Mouse (Mus musculus): ENCODE data around the gene Iars2. TPM values are rescaled to one million over a fixed set of nuclear protein-coding genes. Genes with fewer than 3 reads are reported as not detected.

Gene Iars2
- total and polyA plus RNA-seq, 3 experiments, result 35.2 to 80.0 (median 71.5) TPM

- Histone ChIP-seq H3K27ac (no peak overlapping the region), H3K4me1 (ENCODE audit: control insufficient read depth, insufficient read depth, low read length) (no peaks in the 10 kb centered on the region), H3K4me3 (no peak overlapping the region), H3K36me3 (ENCODE audit: control insufficient read depth, insufficient read depth, low read length) (no peaks in the 10 kb centered on the region), H3K27me3 (ENCODE audit: control insufficient read depth, insufficient read depth, low read length) (no peaks in the 10 kb centered on the region), H3K9ac (ENCODE audit: low read depth, low read length) (no peak overlapping the region), H3K79me2 (replicated peaks; ENCODE audit: control insufficient read depth, insufficient read depth, low read length) (no peaks in the 10 kb centered on the region)
- 92% methylated on average over 7 of the region's 7 CpGs for WGBS
- no peak for TF ChIP-seq POLR2A (IDR thresholded peaks at IDR 0.05; ENCODE audit: insufficient read depth, low read depth, low read length)
- no peak for TF ChIP-seq EP300 (IDR thresholded peaks at IDR 0.05; ENCODE audit: insufficient read depth, low read depth, low read length)
- TF ChIP-seq CTCF (IDR thresholded peaks at IDR 0.05), result no peak
- DNase-seq, result no peak
- intact Hi-C loops (cut with DNase I), result no loop called here
These were observed 83.7 kb downstream of the Iars2 start for GRCm38 (mm10) chr1:185245456-185245855.

DNA sequence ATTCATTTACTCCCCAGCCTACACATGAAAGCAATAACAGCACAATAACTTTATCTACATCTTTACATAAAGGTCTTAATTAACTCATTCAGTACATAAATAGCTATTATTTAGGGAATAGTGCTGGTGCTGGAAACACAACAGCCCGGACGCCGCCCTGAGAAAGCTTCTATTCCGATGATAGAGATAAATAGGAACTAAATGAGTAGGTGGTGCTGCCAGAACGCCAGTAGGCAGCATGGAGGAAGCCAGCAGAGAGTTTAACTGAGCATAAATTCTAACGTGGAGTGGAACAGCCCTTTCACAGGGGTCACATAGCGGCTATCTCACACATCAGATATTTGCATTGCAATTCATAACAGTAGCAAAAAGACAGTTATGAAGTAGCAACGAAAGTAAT lies 86.2 kb downstream of the Iars2 start:
- no peak for TF ChIP-seq CTCF (IDR thresholded peaks at IDR 0.05)
- no peak for TF ChIP-seq EP300 (IDR thresholded peaks at IDR 0.05; ENCODE audit: insufficient read depth, low read depth, low read length)
- TF ChIP-seq POLR2A (IDR thresholded peaks at IDR 0.05; ENCODE audit: insufficient read depth, low read depth, low read length), result no peak
- H3K36me3 ChIP-seq (ENCODE audit: control insufficient read depth, insufficient read depth, low read length), result no peaks in the 10 kb centered on the region
- H3K4me1 ChIP-seq (ENCODE audit: control insufficient read depth, insufficient read depth, low read length), result no peaks in the 10 kb centered on the region
- no peaks in the 10 kb centered on the region for H3K79me2 ChIP-seq (replicated peaks; ENCODE audit: control insufficient read depth, insufficient read depth, low read length)
- no peak for DNase-seq
- WGBS, result 86% methylated on average over 8 of the region's 8 CpGs
- H3K4me3 ChIP-seq, result no peak overlapping the region
- H3K27me3 ChIP-seq (ENCODE audit: control insufficient read depth, insufficient read depth, low read length), result no peaks in the 10 kb centered on the region
- no peak overlapping the region for H3K9ac ChIP-seq (ENCODE audit: low read depth, low read length)
- no peak overlapping the region for H3K27ac ChIP-seq
- intact Hi-C loops (cut with DNase I), result no loop called here

- no peak overlapping the region for H3K27ac ChIP-seq
- H3K36me3 ChIP-seq (ENCODE audit: control insufficient read depth, insufficient read depth, low read length), result no peaks in the 10 kb centered on the region
- TF ChIP-seq EP300 (IDR thresholded peaks at IDR 0.05; ENCODE audit: insufficient read depth, low read depth, low read length), result no peak
- peak; percentile 31; the same call in 1 of the 2 replicates for TF ChIP-seq CTCF (IDR thresholded peaks at IDR 0.05)
- TF ChIP-seq POLR2A (IDR thresholded peaks at IDR 0.05; ENCODE audit: insufficient read depth, low read depth, low read length), result no peak
These were observed 92.7 kb downstream of the Iars2 start for GRCm38 (mm10) chr1:185236530-185236929.

DNA sequence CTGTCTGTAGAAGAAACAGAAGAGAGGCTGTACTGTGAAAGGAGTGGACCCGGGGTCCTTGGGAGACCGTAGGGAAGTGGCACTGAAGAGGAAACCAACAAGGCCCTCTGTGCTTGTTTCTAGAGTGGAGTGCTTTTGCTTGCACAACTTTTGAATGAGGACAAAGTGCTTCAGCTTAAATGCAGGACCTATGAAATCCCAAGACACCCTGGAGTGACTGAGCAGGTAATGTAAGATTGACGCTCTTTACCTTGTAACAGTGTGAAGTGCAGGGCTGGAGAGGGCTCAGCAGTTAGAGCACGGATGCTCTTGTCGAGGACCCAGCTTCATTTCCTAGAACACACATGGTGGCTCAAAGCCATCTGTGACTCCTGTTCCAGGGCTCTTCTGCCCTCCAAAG lies 93.4 kb downstream of the Iars2 start:
- Histone ChIP-seq H3K9ac (ENCODE audit: low read depth, low read length) (no peak overlapping the region), H3K36me3 (ENCODE audit: control insufficient read depth, insufficient read depth, low read length) (no peaks in the 10 kb centered on the region), H3K4me1 (ENCODE audit: control insufficient read depth, insufficient read depth, low read length) (no peaks in the 10 kb centered on the region), H3K4me3 (no peak overlapping the region), H3K27me3 (ENCODE audit: control insufficient read depth, insufficient read depth, low read length) (no peaks in the 10 kb centered on the region), H3K79me2 (replicated peaks; ENCODE audit: control insufficient read depth, insufficient read depth, low read length) (no peaks in the 10 kb centered on the region), H3K27ac (no peak overlapping the region)
- intact Hi-C loops (cut with DNase I), result no loop called here
- TF ChIP-seq CTCF (IDR thresholded peaks at IDR 0.05) (no peak), EP300 (IDR thresholded peaks at IDR 0.05; ENCODE audit: insufficient read depth, low read depth, low read length) (no peak), POLR2A (IDR thresholded peaks at IDR 0.05; ENCODE audit: insufficient read depth, low read depth, low read length) (no peak)
- DNase-seq, result no peak
- 92% methylated on average over 5 of the region's 5 CpGs for WGBS

More at GRCm38 (mm10) chr1:185236530-185236929, 92.7 kb downstream of the Iars2 start:
- Histone ChIP-seq H3K4me1 (ENCODE audit: control insufficient read depth, insufficient read depth, low read length) (no peaks in the 10 kb centered on the region), H3K4me3 (no peak overlapping the region), H3K9ac (ENCODE audit: low read depth, low read length) (no peak overlapping the region), H3K27me3 (ENCODE audit: control insufficient read depth, insufficient read depth, low read length) (no peaks in the 10 kb centered on the region), H3K79me2 (replicated peaks; ENCODE audit: control insufficient read depth, insufficient read depth, low read length) (no peaks in the 10 kb centered on the region)
- DNase-seq, result no peak
- 80% methylated on average over 4 of the region's 4 CpGs for WGBS
- intact Hi-C loops (cut with DNase I), result no loop called here

Small RNAs within 50 kb of the gene (microRNA-seq; reads per million reads assigned to microRNA genes)
- gene Mir194-1, result 13.5 to 17.8 reads per million in 2 experiments
- 18.2 to 101 reads per million in 2 experiments for gene Mir215
- 116 to 173 reads per million in 2 experiments for gene Mir664

Other genes with a start within 250 kb of the Iars2 start
- 10 to 100 TPM; 19.9 to 20.2 TPM for gene Rab3gap2, start 125.3 kb downstream of the Iars2 start, total RNA-seq (2021)
- gene Rab3gap2, start 125.3 kb downstream of the Iars2 start, polyA plus RNA-seq (2012; rRNA removed), result 10.3 and 12.0 TPM in 2 replicates
- gene Bpnt1, start 2.8 kb upstream of the Iars2 start, total RNA-seq (2021), result 10 to 100 TPM; 27.8 to 29.6 TPM
- gene Bpnt1, start 2.8 kb upstream of the Iars2 start, polyA plus RNA-seq (2012; rRNA removed), result 26.3 and 36.6 TPM in 2 replicates
- 10 to 100 TPM; 63.9 to 85.2 TPM for gene Eprs, start 33.6 kb upstream of the Iars2 start, total RNA-seq (2021)
- gene Eprs, start 33.6 kb upstream of the Iars2 start, polyA plus RNA-seq (2012; rRNA removed), result 11.0 and 23.4 TPM in 2 replicates
- not detected for gene Slc30a10, start 125.5 kb upstream of the Iars2 start, total RNA-seq (2021)
- gene Slc30a10, start 125.5 kb upstream of the Iars2 start, polyA plus RNA-seq (2012; rRNA removed), result 0.03 TPM in 1 of 2 replicates, not detected in the other